Mouse (Mus musculus): ENCODE data around the gene Sptbn1. TPM values are rescaled to one million over a fixed set of nuclear protein-coding genes. Genes with fewer than 3 reads are reported as not detected.

The Sptbn1 gene
- polyA plus RNA-seq, 1 experiment from 2014 or later: 69.7 TPM

DNA sequence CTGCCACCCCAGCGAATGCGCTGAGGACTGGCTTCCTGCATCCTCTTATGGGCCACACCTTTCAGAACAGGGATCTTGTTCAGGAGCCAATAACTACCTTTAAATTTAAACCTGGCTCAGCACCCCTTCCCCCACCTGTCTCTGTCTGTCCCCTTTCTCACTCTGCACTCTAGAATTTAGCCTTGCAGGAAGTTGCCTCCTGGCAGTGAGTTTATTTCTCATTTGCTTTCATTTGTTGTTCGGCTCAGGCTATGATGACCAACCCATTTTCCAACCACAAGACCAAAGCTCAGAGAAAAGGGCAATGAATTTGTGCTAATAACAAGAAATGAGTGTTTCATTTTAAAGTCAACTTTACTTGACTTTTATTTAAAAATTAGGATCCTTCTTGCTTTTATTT is 77.9 kb downstream of the Sptbn1 start:
- H3K27ac ChIP-seq (replicated peaks; ENCODE audit: low read depth, low read length): no peak overlapping the region
- H3K4me1 ChIP-seq (ENCODE audit: control insufficient read depth, insufficient read depth, low read length): no peaks in the 10 kb centered on the region
- no peak overlapping the region for H3K9ac ChIP-seq (replicated peaks; ENCODE audit: low read length)
- H3K9me3 ChIP-seq (replicated peaks; ENCODE audit: control insufficient read depth, low read length): no peaks in the 10 kb centered on the region
- WGBS: 91% methylated on average over 3 of the region's 3 CpGs
- ATAC-seq (replicated peaks; ENCODE audit: insufficient number of reproducible peaks, low FRiP score, low TSS enrichment, low read depth) (no peak), DNase-seq (ENCODE audit: low spot score) (no peak)
- H3K4me2 ChIP-seq (ENCODE audit: low read depth, low read length): no peak overlapping the region
- no peak overlapping the region for H3K4me3 ChIP-seq (ENCODE audit: low read depth, low read length)
- no peaks in the 10 kb centered on the region for H3K36me3 ChIP-seq (replicated peaks; ENCODE audit: control insufficient read depth, insufficient read depth, low read depth, low read length)
- H3K27me3 ChIP-seq (ENCODE audit: control insufficient read depth, insufficient read depth, low read length): no peaks in the 10 kb centered on the region

DNA sequence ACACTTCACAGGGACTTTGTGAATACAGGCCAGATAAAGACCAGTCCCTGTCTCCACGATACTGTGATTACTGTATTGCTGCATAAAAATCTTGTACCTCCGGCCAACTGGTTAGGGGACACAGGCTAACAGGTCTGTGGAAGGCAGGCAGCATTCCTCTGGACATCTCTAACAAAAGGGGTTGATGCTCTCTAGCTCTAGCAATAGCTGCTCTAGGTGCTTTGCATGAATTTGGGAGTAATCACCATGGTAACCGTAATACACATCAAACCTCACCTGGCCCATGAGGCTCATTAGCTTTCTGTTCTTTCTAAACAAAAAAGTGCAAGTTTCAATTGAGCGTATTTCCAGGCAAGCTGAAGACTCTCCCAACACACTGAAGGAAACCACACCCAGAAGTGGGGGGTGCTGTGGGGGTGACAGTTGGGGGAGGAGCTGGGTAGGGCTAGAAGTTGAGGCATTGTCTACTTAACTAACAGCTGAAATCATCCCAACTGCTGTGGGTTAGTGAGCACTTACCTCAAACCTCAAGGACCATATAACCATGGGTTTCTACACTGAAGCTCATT is 81.0 kb downstream of the Sptbn1 start:
- DNase-seq (ENCODE audit: low spot score) (no peak), ATAC-seq (replicated peaks; ENCODE audit: insufficient number of reproducible peaks, low FRiP score, low TSS enrichment, low read depth) (no peak)
- WGBS: 81% methylated on average over 4 of the region's 4 CpGs
- Histone ChIP-seq H3K36me3 (replicated peaks; ENCODE audit: control insufficient read depth, insufficient read depth, low read depth, low read length) (no peaks in the 10 kb centered on the region), H3K9me3 (replicated peaks; ENCODE audit: control insufficient read depth, low read length) (no peaks in the 10 kb centered on the region), H3K27me3 (ENCODE audit: control insufficient read depth, insufficient read depth, low read length) (no peaks in the 10 kb centered on the region), H3K9ac (replicated peaks; ENCODE audit: low read length) (no peak overlapping the region), H3K4me2 (ENCODE audit: low read depth, low read length) (no peak overlapping the region), H3K27ac (replicated peaks; ENCODE audit: low read depth, low read length) (no peak overlapping the region), H3K4me1 (ENCODE audit: control insufficient read depth, insufficient read depth, low read length) (no peaks in the 10 kb centered on the region), H3K4me3 (ENCODE audit: low read depth, low read length) (no peak overlapping the region)

GRCm38 (mm10) chr11:30184527-30184926 is 83.4 kb downstream of the Sptbn1 start:
- Histone ChIP-seq H3K4me2 (ENCODE audit: low read depth, low read length) (no peak overlapping the region), H3K27me3 (ENCODE audit: control insufficient read depth, insufficient read depth, low read length) (no peaks in the 10 kb centered on the region), H3K27ac (replicated peaks; ENCODE audit: low read depth, low read length) (no peak overlapping the region), H3K36me3 (replicated peaks; ENCODE audit: control insufficient read depth, insufficient read depth, low read depth, low read length) (no peaks in the 10 kb centered on the region), H3K9me3 (replicated peaks; ENCODE audit: control insufficient read depth, low read length) (no peaks in the 10 kb centered on the region), H3K4me1 (ENCODE audit: control insufficient read depth, insufficient read depth, low read length) (no peaks in the 10 kb centered on the region), H3K9ac (replicated peaks; ENCODE audit: low read length) (no peak overlapping the region), H3K4me3 (ENCODE audit: low read depth, low read length) (no peak overlapping the region)
- DNase-seq (ENCODE audit: low spot score): no peak
- no peak for ATAC-seq (replicated peaks; ENCODE audit: insufficient number of reproducible peaks, low FRiP score, low TSS enrichment, low read depth)
- WGBS: 58% methylated on average over 2 of the region's 2 CpGs

DNA sequence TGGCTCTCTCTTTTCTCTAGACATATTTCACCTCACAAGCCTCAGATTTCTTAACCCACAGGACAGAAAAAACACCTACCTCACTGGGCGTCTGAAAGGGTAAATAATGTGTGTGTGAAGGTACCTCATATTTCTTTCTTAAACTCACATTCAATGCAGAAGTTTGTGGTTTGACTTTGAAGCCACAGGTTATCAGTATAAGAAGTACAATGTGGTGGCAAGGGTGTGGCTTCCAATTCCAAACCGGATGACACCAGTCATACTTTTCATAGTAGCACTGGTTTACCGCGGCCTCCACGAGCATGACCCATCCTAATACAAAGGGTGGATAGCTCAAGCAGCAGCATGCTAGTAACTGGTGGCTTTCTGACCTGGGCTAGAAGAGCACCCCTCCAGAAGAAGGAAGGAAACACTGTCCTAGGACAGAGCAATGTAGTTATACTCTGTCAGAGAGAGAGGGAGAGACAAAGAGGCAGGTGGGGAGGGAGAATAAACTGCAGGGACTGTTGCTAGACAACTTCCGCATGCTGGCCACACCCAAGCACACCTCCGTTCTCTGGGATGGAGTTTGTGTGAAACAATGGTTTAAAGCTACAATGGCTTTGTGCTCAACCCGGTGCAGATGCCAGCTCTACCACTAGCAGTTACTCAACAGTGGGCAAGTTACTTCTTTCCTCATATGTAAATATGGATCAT is 85.1 kb downstream of the Sptbn1 start:
- WGBS: 92% methylated on average over 8 of the region's 8 CpGs

DNA sequence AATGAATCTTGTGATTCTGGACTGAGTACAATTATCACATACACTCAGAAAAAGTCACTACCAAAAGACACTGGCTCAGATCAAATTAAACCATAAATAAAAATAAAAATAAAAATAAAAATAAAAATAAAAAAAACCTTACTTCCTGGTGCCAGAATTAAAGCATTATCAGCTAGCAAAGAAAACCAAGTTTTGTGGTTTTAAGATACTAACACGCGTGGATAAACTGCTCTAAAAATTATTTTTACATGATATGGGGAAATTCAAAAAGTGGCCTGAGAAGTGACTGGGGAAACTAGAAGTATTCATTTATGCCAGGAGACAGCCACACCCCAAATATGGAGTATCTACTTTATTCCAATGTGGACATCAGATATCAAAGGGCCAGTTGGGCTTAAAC is 89.8 kb downstream of the Sptbn1 start:
- no peak overlapping the region for H3K4me2 ChIP-seq (ENCODE audit: low read depth, low read length)
- H3K4me1 ChIP-seq (ENCODE audit: control insufficient read depth, insufficient read depth, low read length): no peaks in the 10 kb centered on the region
- H3K9me3 ChIP-seq (replicated peaks; ENCODE audit: control insufficient read depth, low read length): no peaks in the 10 kb centered on the region
- H3K27ac ChIP-seq (replicated peaks; ENCODE audit: low read depth, low read length): no peak overlapping the region
- no peak overlapping the region for H3K9ac ChIP-seq (replicated peaks; ENCODE audit: low read length)
- WGBS: 91% methylated on average over 2 of the region's 2 CpGs
- H3K36me3 ChIP-seq (replicated peaks; ENCODE audit: control insufficient read depth, insufficient read depth, low read depth, low read length): no peaks in the 10 kb centered on the region
- no peaks in the 10 kb centered on the region for H3K27me3 ChIP-seq (ENCODE audit: control insufficient read depth, insufficient read depth, low read length)
- no peak overlapping the region for H3K4me3 ChIP-seq (ENCODE audit: low read depth, low read length)
- ATAC-seq (replicated peaks; ENCODE audit: insufficient number of reproducible peaks, low FRiP score, low TSS enrichment, low read depth) (no peak), DNase-seq (ENCODE audit: low spot score) (no peak)

More for the DNA sequence above, 85.1 kb downstream of the Sptbn1 start:
- DNase-seq (ENCODE audit: low spot score) (no peak), ATAC-seq (replicated peaks; ENCODE audit: insufficient number of reproducible peaks, low FRiP score, low TSS enrichment, low read depth) (no peak)
- Histone ChIP-seq H3K27me3 (ENCODE audit: control insufficient read depth, insufficient read depth, low read length) (no peaks in the 10 kb centered on the region), H3K4me2 (ENCODE audit: low read depth, low read length) (no peak overlapping the region), H3K4me3 (ENCODE audit: low read depth, low read length) (no peak overlapping the region), H3K4me1 (ENCODE audit: control insufficient read depth, insufficient read depth, low read length) (no peaks in the 10 kb centered on the region), H3K27ac (replicated peaks; ENCODE audit: low read depth, low read length) (no peak overlapping the region), H3K9ac (replicated peaks; ENCODE audit: low read length) (no peak overlapping the region), H3K36me3 (replicated peaks; ENCODE audit: control insufficient read depth, insufficient read depth, low read depth, low read length) (no peaks in the 10 kb centered on the region), H3K9me3 (replicated peaks; ENCODE audit: control insufficient read depth, low read length) (no peaks in the 10 kb centered on the region)

DNA sequence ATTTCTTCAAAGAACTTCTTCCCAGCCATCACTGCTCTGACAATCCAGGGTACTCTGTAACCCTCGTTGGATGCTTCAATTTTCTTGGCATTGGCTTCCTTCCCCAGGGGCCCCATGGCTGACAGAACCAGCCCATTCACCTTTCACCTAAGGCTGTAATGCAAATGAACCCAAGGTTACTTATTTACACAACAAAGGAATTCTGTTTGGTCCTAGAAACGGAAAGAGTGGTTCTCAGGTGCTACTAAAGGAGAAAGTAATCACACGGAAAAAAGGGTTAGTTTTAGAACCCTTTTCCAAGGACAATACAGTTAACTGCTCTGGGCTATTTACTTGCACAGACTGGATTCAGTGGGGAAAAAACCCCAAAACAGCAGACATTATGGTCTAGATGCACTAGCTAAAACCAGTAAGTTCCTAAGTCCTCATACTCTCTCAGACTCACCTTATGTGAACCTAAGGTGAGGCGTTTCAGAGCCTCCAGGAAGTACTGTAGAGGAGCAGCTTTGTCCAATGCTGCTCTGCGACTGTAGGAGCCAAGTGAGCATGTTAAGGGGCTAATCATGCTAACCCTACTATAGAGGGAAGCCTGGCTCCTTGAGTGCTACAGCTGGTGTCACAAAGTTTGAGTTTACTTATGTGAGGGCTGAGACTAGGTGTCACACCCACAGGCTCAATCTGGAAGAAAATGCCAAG is 90.7 kb downstream of the Sptbn1 start:
- DNase-seq (ENCODE audit: low spot score) (no peak), ATAC-seq (replicated peaks; ENCODE audit: insufficient number of reproducible peaks, low FRiP score, low TSS enrichment, low read depth) (no peak)
- Histone ChIP-seq H3K36me3 (replicated peaks; ENCODE audit: control insufficient read depth, insufficient read depth, low read depth, low read length) (no peaks in the 10 kb centered on the region), H3K9ac (replicated peaks; ENCODE audit: low read length) (no peak overlapping the region), H3K27me3 (ENCODE audit: control insufficient read depth, insufficient read depth, low read length) (no peaks in the 10 kb centered on the region), H3K9me3 (replicated peaks; ENCODE audit: control insufficient read depth, low read length) (no peaks in the 10 kb centered on the region), H3K4me3 (ENCODE audit: low read depth, low read length) (no peak overlapping the region), H3K4me1 (ENCODE audit: control insufficient read depth, insufficient read depth, low read length) (no peaks in the 10 kb centered on the region), H3K4me2 (ENCODE audit: low read depth, low read length) (no peak overlapping the region), H3K27ac (replicated peaks; ENCODE audit: low read depth, low read length) (no peak overlapping the region)
- WGBS: 30% methylated on average over 5 of the region's 5 CpGs

DNA sequence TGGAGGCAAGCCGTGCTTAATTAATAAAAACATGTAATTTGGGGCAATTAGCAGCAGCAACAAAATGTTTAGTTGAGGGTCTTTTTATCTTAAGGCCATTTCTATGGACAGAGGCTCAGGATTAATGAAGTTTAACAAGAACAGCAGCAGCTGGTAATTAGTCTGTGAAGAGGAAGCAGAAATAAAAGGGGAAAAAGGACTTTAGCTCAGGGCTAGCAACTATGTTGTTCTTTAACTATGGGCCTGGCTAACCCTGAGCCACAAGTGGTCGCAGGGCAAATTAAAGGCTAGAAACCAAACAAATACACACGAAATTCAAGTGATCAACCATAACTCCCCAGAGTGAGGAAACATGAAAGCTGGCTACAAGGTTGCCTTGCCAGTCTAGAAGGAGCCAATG is 91.9 kb downstream of the Sptbn1 start:
- no peak overlapping the region for H3K4me3 ChIP-seq (ENCODE audit: low read depth, low read length)
- H3K4me2 ChIP-seq (ENCODE audit: low read depth, low read length): no peak overlapping the region
- H3K27me3 ChIP-seq (ENCODE audit: control insufficient read depth, insufficient read depth, low read length): no peaks in the 10 kb centered on the region
- 47% methylated on average over 3 of the region's 3 CpGs for WGBS
- no peak for DNase-seq (ENCODE audit: low spot score)
- no peak overlapping the region for H3K9ac ChIP-seq (replicated peaks; ENCODE audit: low read length)
- no peaks in the 10 kb centered on the region for H3K9me3 ChIP-seq (replicated peaks; ENCODE audit: control insufficient read depth, low read length)
- H3K4me1 ChIP-seq (ENCODE audit: control insufficient read depth, insufficient read depth, low read length): no peaks in the 10 kb centered on the region
- no peaks in the 10 kb centered on the region for H3K36me3 ChIP-seq (replicated peaks; ENCODE audit: control insufficient read depth, insufficient read depth, low read depth, low read length)
- H3K27ac ChIP-seq (replicated peaks; ENCODE audit: low read depth, low read length): no peak overlapping the region
- ATAC-seq (replicated peaks; ENCODE audit: insufficient number of reproducible peaks, low FRiP score, low TSS enrichment, low read depth): no peak

DNA sequence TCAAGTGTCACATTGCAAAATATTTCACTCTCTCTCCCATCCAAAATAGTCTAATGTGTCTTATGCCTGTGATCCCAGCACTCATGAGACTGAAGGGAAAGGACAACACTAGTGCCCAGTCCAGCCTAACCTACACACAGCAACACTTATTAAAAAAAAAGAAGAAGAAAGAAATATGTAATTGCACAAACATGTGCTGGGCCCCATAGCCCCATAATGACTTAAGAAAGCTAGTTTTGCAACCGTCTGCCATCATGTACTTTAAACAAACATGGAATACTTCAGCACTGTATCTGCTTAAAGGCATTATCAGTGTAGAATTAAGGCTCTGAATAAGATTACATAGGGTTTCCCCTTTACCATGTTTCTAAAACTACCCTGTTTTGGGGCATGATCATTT is 92.4 kb downstream of the Sptbn1 start:
- 70% methylated on average over 1 of the region's 1 CpGs for WGBS
- ATAC-seq (replicated peaks; ENCODE audit: insufficient number of reproducible peaks, low FRiP score, low TSS enrichment, low read depth) (no peak), DNase-seq (ENCODE audit: low spot score) (no peak)
- Histone ChIP-seq H3K4me1 (ENCODE audit: control insufficient read depth, insufficient read depth, low read length) (no peaks in the 10 kb centered on the region), H3K9me3 (replicated peaks; ENCODE audit: control insufficient read depth, low read length) (no peaks in the 10 kb centered on the region), H3K9ac (replicated peaks; ENCODE audit: low read length) (no peak overlapping the region), H3K27ac (replicated peaks; ENCODE audit: low read depth, low read length) (no peak overlapping the region), H3K4me2 (ENCODE audit: low read depth, low read length) (no peak overlapping the region), H3K27me3 (ENCODE audit: control insufficient read depth, insufficient read depth, low read length) (no peaks in the 10 kb centered on the region), H3K4me3 (ENCODE audit: low read depth, low read length) (no peak overlapping the region), H3K36me3 (replicated peaks; ENCODE audit: control insufficient read depth, insufficient read depth, low read depth, low read length) (no peaks in the 10 kb centered on the region)
